Mouse (Mus musculus): ENCODE data around the gene Maco1.

GRCm38 (mm10) chr4:134814229-134814571 is 38.9 kb downstream of the Maco1 start:
- TF ChIP-seq CTCF (IDR thresholded peaks at IDR 0.05; ENCODE audit: low read depth, low read length) (no peak), EP300 (IDR thresholded peaks at IDR 0.05; ENCODE audit: insufficient read depth, low read depth, low read length) (no peak)

Data from ES-Bruce4 (cell line).